Mouse (Mus musculus) midbrain, embryonic 16.5 days (tissue): ENCODE data around the gene Traf3. TPM values are rescaled to one million over a fixed set of nuclear protein-coding genes. Genes with fewer than 3 reads are reported as not detected.

Experiments used
- ATAC-seq: fragments of 200-750 bp; cut with Nextera tagmentation; 2 replicates; pipeline ENCODE4 v1.8.0; 2017; ENCODE audit warnings: moderate TSS enrichment
- H3K27ac ChIP-seq: fragments of 300-500 bp; sonication (generic); 2 replicates; pipeline ENCODE4 v1.5.1; 2014; ENCODE audit warnings: mild to moderate bottlenecking, low read length, mixed read lengths
- H3K27me3 ChIP-seq: fragments of 300-500 bp; sonication (generic); 2 replicates; pipeline ENCODE4 v1.6.1; 2014; ENCODE audit warnings: low read depth, low read length, mixed read lengths; ENCODE audit not compliant: control insufficient read depth, insufficient read depth
- H3K36me3 ChIP-seq: fragments of 300-500 bp; sonication (generic); 2 replicates; pipeline ENCODE4 v1.6.1; 2014; ENCODE audit warnings: mild to moderate bottlenecking, low read length, moderate library complexity, mixed read lengths; ENCODE audit not compliant: control insufficient read depth, insufficient read depth
- H3K4me1 ChIP-seq: fragments of 300-500 bp; sonication (generic); 2 replicates; pipeline ENCODE4 v1.6.1; 2014; ENCODE audit warnings: mild to moderate bottlenecking, low read length, mixed read lengths; ENCODE audit not compliant: control insufficient read depth, insufficient read depth
- H3K4me2 ChIP-seq: fragments of 300-500 bp; sonication (generic); 2 replicates; pipeline ENCODE4 v1.6.1; 2014; ENCODE audit warnings: mild to moderate bottlenecking, low read length, mixed read lengths
- H3K4me3 ChIP-seq: fragments of 300-500 bp; sonication (generic); 2 replicates; pipeline ENCODE4 v1.5.1; 2014; ENCODE audit warnings: low read depth, mild to moderate bottlenecking, low read length, moderate library complexity, mixed read lengths
- H3K9ac ChIP-seq: fragments of 300-500 bp; sonication (generic); 2 replicates; pipeline ENCODE4 v1.6.1; 2014; ENCODE audit warnings: low read depth, low read length, mixed read lengths
- H3K9me3 ChIP-seq: fragments of 300-500 bp; sonication (generic); replicated peaks from 2 replicates; pipeline ENCODE4 v1.6.1; 2014; ENCODE audit warnings: mild to moderate bottlenecking, low read length, mixed read lengths; ENCODE audit not compliant: control insufficient read depth, poor library complexity, severe bottlenecking
- WGBS: fragments of 180-500 bp; shearing (Covaris S2); extraction: QIAGEN DNeasy Blood & Tissue Kit; methylation state at CpG from one replicate; pipeline ENCODE4 v1.1.7; 2014; 5-methylcytosine and 5-hydroxymethylcytosine counted together
- polyA plus RNA-seq: library from polyadenylated mRNA; unstranded; fragments of >200 nt; fragmentation: Nextera tagmentation; extraction: Ambion mirVana; gene quantifications from 2 replicates; pipeline ENCODE4 v1.2.1, GENCODE M21; 2015

The Traf3 gene
- polyA plus RNA-seq, 1 experiment from 2014 or later = 17.4 TPM

DNA sequence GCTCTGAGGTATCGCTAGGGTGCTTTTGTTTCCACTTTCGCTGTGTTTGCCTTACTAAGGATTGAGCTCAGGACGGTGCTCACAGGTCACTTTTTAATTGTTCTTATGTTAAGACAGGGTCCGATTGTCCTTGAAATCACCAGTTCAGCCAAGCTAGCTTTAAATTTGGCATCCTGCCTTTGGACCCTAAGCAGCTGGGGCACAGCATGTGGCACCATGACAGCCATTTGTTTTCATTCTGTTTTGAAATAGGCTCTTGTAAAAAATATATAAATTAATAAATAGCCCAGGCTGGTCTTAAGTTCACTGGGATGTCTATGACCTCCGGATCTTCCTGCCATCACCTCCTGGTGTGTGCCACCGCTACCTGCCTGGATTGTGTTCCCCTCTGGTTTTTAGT is 78.9 kb downstream of the Traf3 start:
- no peak for ATAC-seq
- Histone ChIP-seq H3K4me1 (no peaks in the 10 kb centered on the region), H3K4me2 (no peak overlapping the region), H3K9me3 (no peaks in the 10 kb centered on the region), H3K9ac (no peak overlapping the region), H3K4me3 (no peak overlapping the region), H3K36me3 (peaks cover 15% of the 10 kb centered on the region), H3K27ac (no peak overlapping the region), H3K27me3 (no peaks in the 10 kb centered on the region)
- 79% methylated on average over 6 of the region's 6 CpGs for WGBS

DNA sequence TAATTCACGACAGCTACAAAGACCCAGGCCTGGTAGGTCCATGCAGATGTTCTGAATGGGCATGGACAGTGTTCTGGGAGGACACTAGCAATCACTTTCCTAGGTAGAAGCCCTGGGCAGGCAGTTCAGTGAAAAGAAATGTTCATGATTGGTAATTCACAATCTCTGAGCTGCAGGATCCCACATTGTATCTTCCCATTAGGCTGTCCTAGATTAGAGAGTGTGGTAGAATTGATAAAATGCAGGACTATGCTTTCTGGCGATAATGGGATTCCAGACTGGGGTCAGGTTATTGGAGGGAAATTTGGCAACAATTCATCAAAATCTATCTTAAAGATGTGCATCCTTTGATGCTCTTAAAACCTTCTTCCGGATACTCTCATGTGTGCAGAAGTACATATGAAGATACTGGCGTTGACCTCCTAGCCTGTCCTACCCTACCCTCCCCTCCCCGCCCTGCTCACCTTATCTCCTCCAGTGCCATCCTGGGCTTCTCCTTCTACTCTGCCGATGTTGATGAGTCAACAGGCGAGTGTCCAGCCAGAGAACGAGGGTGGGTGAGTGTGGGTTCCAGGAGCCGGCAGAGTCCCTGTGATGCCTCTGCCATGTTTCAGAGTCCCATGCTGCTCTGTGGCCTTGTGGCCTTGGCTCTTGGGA is 80.8 kb downstream of the Traf3 start:
- Histone ChIP-seq H3K4me1 (no peaks in the 10 kb centered on the region), H3K4me2 (no peak overlapping the region), H3K27me3 (no peaks in the 10 kb centered on the region), H3K9ac (no peak overlapping the region), H3K4me3 (no peak overlapping the region), H3K9me3 (no peaks in the 10 kb centered on the region), H3K36me3 (peaks cover 15% of the 10 kb centered on the region), H3K27ac (no peak overlapping the region)
- no peak for ATAC-seq
- WGBS = 96% methylated on average over 9 of the region's 9 CpGs

DNA sequence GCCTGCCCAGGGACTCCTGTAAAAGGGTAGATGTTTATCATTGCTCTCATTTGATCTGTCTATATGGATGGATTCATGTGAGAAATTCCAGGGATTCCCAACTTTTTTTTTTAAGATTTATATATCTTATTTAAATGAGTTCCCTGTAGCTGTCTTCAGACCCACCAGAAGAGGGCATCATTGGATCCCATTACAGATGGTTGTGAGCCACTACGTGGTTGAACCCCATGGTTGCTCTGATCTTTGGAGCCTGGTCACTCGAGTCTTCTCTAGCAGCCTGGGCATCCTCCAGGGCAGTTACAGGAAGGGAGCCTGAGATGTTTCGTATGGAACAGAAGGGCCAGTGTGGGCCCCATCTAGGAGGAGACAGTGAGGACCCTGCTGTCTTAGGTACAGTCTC is 82.9 kb downstream of the Traf3 start:
- WGBS = 67% methylated on average over 3 of the region's 3 CpGs
- H3K36me3 ChIP-seq = peaks cover 10% of the 10 kb centered on the region

DNA sequence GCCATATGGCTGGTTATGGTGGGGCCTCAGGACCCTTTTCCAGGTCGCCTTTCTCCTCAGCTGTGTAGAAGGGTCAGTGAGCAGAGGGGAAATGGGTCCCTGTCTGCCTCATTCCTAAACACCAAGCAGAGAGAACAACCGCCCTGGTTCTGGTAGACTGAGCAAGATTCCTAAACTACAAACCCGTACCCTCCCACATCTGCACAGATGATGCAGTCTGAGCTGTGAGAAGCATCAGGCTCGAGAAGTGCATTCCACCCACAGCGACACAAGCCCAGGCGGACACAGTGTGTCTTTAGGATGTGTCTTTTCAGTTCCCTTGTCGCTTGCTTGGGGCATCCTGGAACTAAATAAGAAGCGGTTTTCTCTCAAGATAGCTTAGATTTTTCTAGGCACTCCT is 83.9 kb downstream of the Traf3 start:
- no peak overlapping the region for H3K4me2 ChIP-seq
- no peaks in the 10 kb centered on the region for H3K4me1 ChIP-seq
- no peak for ATAC-seq
- H3K27ac ChIP-seq = no peak overlapping the region
- no peaks in the 10 kb centered on the region for H3K9me3 ChIP-seq
- H3K36me3 ChIP-seq = peaks cover 9% of the 10 kb centered on the region
- H3K27me3 ChIP-seq = no peaks in the 10 kb centered on the region
- WGBS = 86% methylated on average over 8 of the region's 8 CpGs
- no peak overlapping the region for H3K9ac ChIP-seq
- H3K4me3 ChIP-seq = no peak overlapping the region

More for the DNA sequence above, 82.9 kb downstream of the Traf3 start:
- Histone ChIP-seq H3K4me2 (no peak overlapping the region), H3K9ac (no peak overlapping the region), H3K27ac (no peak overlapping the region), H3K9me3 (no peaks in the 10 kb centered on the region), H3K4me3 (no peak overlapping the region), H3K4me1 (no peaks in the 10 kb centered on the region), H3K27me3 (no peaks in the 10 kb centered on the region)
- ATAC-seq = no peak

DNA sequence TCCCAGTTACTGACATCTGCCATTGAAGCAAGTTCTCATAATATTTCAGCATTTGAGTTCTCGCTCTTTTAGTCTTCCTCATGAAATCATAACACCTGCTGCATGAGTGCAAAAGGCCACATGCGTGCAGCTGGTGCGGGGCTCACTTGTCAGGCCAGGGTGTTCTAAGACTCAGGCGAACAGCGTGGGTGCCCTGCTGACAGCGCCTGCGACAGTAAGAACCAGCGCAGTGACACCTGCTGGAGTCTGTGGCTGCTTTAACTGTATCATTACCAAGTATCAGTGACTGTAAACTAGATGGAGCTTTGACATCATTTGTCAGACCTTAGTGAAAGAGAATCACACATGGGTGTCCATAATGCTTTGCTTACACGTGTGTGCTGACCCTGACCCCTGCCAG is 85.1 kb downstream of the Traf3 start:
- Histone ChIP-seq H3K4me1 (no peaks in the 10 kb centered on the region), H3K9ac (no peak overlapping the region), H3K4me2 (no peak overlapping the region), H3K4me3 (no peak overlapping the region), H3K27ac (no peak overlapping the region), H3K36me3 (peaks cover 7% of the 10 kb centered on the region), H3K27me3 (no peaks in the 10 kb centered on the region), H3K9me3 (no peaks in the 10 kb centered on the region)
- WGBS = 56% methylated on average over 9 of the region's 9 CpGs
- no peak for ATAC-seq

DNA sequence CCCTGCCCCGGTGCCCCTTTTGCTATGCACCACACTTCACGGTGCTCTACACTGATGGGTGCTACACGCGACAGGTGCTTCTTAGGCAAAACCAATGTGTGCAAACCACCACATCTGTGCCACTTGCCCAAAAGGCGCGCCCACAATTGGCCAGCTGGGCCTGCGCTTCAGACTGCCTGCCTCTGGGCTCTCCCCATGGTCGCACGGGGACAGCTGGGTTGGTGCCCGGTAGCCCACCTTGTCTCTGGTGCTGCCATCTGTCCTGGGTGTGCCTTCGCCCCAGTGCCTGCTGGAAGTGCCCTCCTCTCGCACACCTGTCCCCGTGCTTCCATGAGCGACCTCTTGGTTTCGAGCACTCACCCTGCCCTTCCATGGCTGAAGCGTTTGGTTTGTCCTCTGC is 97.5 kb downstream of the Traf3 start:
- Histone ChIP-seq H3K27me3 (no peaks in the 10 kb centered on the region), H3K4me1 (no peaks in the 10 kb centered on the region), H3K4me3 (no peak overlapping the region), H3K9ac (no peak overlapping the region), H3K36me3 (peaks cover 14% of the 10 kb centered on the region; the same call in 1 of the 2 replicates), H3K9me3 (no peaks in the 10 kb centered on the region), H3K4me2 (no peak overlapping the region), H3K27ac (no peak overlapping the region)
- WGBS = 96% methylated on average over 16 of the region's 16 CpGs
- no peak for ATAC-seq

DNA sequence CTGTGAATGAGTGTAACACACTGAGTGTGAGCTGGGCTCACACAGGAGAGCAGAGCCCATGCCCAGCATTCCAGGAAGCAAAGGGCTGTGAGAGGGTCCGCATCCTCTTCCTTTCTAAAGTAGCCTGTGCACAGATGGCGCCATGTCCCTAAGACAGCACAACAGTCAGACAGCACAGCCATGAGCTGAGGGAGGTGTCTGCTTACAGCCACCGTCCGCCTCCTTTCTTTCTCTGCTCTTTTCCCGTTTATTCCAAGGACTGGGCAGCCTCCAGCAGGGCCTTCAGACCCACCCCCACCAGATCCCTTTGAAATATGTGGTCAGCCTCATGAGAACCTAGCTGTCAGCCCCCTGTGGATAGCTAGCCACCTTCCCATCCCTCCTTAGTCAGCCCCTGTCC is 99.0 kb downstream of the Traf3 start:
- Histone ChIP-seq H3K4me2 (no peak overlapping the region), H3K36me3 (peaks cover 13% of the 10 kb centered on the region; the same call in 1 of the 2 replicates), H3K4me3 (no peak overlapping the region), H3K9ac (no peak overlapping the region), H3K27me3 (peaks cover 8% of the 10 kb centered on the region), H3K9me3 (no peaks in the 10 kb centered on the region), H3K4me1 (no peaks in the 10 kb centered on the region), H3K27ac (no peak overlapping the region)
- ATAC-seq = no peak
- WGBS = 63% methylated on average over 5 of the region's 5 CpGs

DNA sequence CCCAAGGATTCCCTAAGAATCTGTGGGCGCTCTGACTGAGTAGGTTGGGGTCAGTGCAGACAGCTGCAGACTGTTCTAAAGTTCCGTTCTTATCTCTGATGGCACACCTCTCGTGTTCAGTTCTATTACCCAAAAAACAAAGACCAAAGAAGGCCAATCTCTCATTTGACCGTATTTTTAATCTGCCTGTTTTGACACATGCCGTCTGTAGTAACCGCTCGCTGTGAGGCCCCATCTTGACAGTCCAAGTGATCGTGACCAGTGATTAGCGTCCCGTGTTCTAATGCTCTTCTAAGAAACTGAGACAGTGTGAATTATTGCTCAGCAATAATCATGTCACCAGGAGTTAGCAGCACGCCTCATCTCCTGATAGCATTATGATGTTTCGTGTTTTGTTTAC is 100.4 kb downstream of the Traf3 start:
- H3K4me2 ChIP-seq = no peak overlapping the region
- H3K9ac ChIP-seq = no peak overlapping the region
- peaks cover 21% of the 10 kb centered on the region for H3K27me3 ChIP-seq
- 71% methylated on average over 12 of the region's 12 CpGs for WGBS
- no peak overlapping the region for H3K27ac ChIP-seq
- no peak overlapping the region for H3K4me3 ChIP-seq
- no peaks in the 10 kb centered on the region for H3K9me3 ChIP-seq
- ATAC-seq = no peak
- H3K36me3 ChIP-seq = peaks cover 5% of the 10 kb centered on the region; the same call in 1 of the 2 replicates
- H3K4me1 ChIP-seq = no peaks in the 10 kb centered on the region

DNA sequence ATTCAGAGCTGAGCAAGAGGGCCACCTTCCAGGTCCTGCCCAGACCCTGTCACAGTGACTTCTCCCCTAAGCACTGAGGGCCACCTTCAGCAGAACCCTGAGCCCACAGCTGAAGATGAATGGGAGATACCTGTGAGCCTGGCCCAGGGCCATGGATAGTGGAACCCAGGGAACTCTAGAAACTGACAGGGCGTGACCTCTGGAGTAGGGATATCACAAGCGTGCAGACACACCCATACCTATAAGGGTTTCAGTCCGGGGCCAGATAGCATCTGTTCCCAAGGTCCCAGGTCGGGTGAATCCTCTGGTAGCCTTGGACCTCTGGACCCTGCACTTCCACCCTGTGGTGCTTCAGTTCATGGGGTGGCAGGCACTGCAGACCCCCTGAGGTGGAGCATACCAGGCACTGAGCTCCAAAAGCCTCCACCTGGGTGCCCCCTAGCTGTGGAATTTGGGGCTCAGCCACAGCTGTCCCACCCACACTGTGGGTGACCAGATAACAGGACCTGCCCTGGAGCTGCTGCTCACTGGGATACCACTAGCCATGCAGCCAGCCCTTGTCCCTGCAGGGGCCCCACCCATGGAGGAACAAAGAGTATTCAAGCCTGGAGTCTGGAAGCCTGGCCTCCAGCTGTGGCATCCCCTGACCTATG is 101.6 kb downstream of the Traf3 start:
- Histone ChIP-seq H3K27me3 (peaks cover 34% of the 10 kb centered on the region), H3K4me1 (no peaks in the 10 kb centered on the region), H3K4me3 (no peak overlapping the region), H3K36me3 (peaks cover 4% of the 10 kb centered on the region; the same call in 1 of the 2 replicates), H3K4me2 (no peak overlapping the region), H3K9ac (no peak overlapping the region), H3K9me3 (no peaks in the 10 kb centered on the region), H3K27ac (no peak overlapping the region)
- 75% methylated on average over 4 of the region's 4 CpGs for WGBS
- no peak for ATAC-seq
